Mouse (Mus musculus): Measurements from ENCODE around the gene Kif1c. TPM values are rescaled to one million over a fixed set of nuclear protein-coding genes. Genes with fewer than 3 reads are reported as not detected.
"Not testable (repeated sequence)": the region's sequence is repeated elsewhere in the genome, so short reads cannot be mapped to it uniquely, and the experiment has no call there.

Kif1c gene
- polyA plus RNA-seq, 1 experiment from 2014 or later: 7.1 TPM

GRCm38 (mm10) chr11:70778058-70778457 is 77.7 kb downstream of the Kif1c start:
- not testable (repeated sequence) for H3K27ac ChIP-seq (ENCODE audit: low read depth, low read length); H3K9ac ChIP-seq (ENCODE audit: low read length)
- WGBS: 33% methylated on average over 6 of the region's 6 CpGs

More at GRCm38 (mm10) chr11:70778058-70778457, 77.7 kb downstream of the Kif1c start:
- H3K4me3 ChIP-seq (ENCODE audit: low read depth, low read length); H3K36me3 ChIP-seq (ENCODE audit: control insufficient read depth, insufficient read depth, low read length); H3K4me1 ChIP-seq (ENCODE audit: control insufficient read depth, insufficient read depth, low read length); H3K27me3 ChIP-seq (ENCODE audit: control insufficient read depth, insufficient read depth, low read length); ATAC-seq (ENCODE audit: low FRiP score); H3K4me2 ChIP-seq; DNase-seq (ENCODE audit: low spot score, missing footprints); H3K9me3 ChIP-seq (ENCODE audit: control insufficient read depth, low read length): not testable (repeated sequence)

Small RNA genes lying within 50 kb of the gene (microRNA-seq; reads per million reads assigned to microRNA genes)
- gene Gm22760: not detected
- gene Mir6925: not detected

Other genes with a start within 250 kb of the Kif1c start
- 37.7 and 42.1 TPM in 2 replicates for gene Med11, start 248.6 kb upstream of the Kif1c start, polyA plus RNA-seq (2014; fragmentation: Nextera tagmentation; extraction: Ambion mirVana)
- gene Zmynd15, start 241.1 kb upstream of the Kif1c start, polyA plus RNA-seq (2014; fragmentation: Nextera tagmentation; extraction: Ambion mirVana): 0.18 and 0.26 TPM in 2 replicates
- gene Cxcl16, start 240.6 kb upstream of the Kif1c start, polyA plus RNA-seq (2014; fragmentation: Nextera tagmentation; extraction: Ambion mirVana): 0.50 and 0.82 TPM in 2 replicates
- not detected in 2 replicates for gene Tm4sf5, start 195.3 kb upstream of the Kif1c start, polyA plus RNA-seq (2014; fragmentation: Nextera tagmentation; extraction: Ambion mirVana)
- 0.42 TPM in 1 of 2 replicates, not detected in the other for gene Vmo1, start 185.9 kb upstream of the Kif1c start, polyA plus RNA-seq (2014; fragmentation: Nextera tagmentation; extraction: Ambion mirVana)
- gene Gltpd2, start 181.4 kb upstream of the Kif1c start, polyA plus RNA-seq (2014; fragmentation: Nextera tagmentation; extraction: Ambion mirVana): 0.18 and 0.22 TPM in 2 replicates
- 826 and 909 TPM in 2 replicates for gene Psmb6, start 175.2 kb upstream of the Kif1c start, polyA plus RNA-seq (2014; fragmentation: Nextera tagmentation; extraction: Ambion mirVana)
- not detected in 2 replicates for gene Gm40193, start 167.6 kb upstream of the Kif1c start, polyA plus RNA-seq (2014; fragmentation: Nextera tagmentation; extraction: Ambion mirVana)
- 3.5 and 4.0 TPM in 2 replicates for gene Pld2, start 160.5 kb upstream of the Kif1c start, polyA plus RNA-seq (2014; fragmentation: Nextera tagmentation; extraction: Ambion mirVana)
- gene Mink1, start 137.7 kb upstream of the Kif1c start, polyA plus RNA-seq (2014; fragmentation: Nextera tagmentation; extraction: Ambion mirVana): 12.3 and 12.9 TPM in 2 replicates
- not detected in 2 replicates for gene 4930544D05Rik, start 84.7 kb upstream of the Kif1c start, polyA plus RNA-seq (2014; fragmentation: Nextera tagmentation; extraction: Ambion mirVana)
- not detected in 2 replicates for gene Chrne, start 81.3 kb upstream of the Kif1c start, polyA plus RNA-seq (2014; fragmentation: Nextera tagmentation; extraction: Ambion mirVana)
- gene Gp1ba, start 61.4 kb upstream of the Kif1c start, polyA plus RNA-seq (2014; fragmentation: Nextera tagmentation; extraction: Ambion mirVana): 0.61 and 0.81 TPM in 2 replicates
- 87.0 and 87.9 TPM in 2 replicates for gene Rnf167, start 53.3 kb upstream of the Kif1c start, polyA plus RNA-seq (2014; fragmentation: Nextera tagmentation; extraction: Ambion mirVana)
- 134 and 142 TPM in 2 replicates for gene Slc25a11, start 53.1 kb upstream of the Kif1c start, polyA plus RNA-seq (2014; fragmentation: Nextera tagmentation; extraction: Ambion mirVana)
- 1,303 and 1,326 TPM in 2 replicates for gene Pfn1, start 45.9 kb upstream of the Kif1c start, polyA plus RNA-seq (2014; fragmentation: Nextera tagmentation; extraction: Ambion mirVana)
- 13.8 and 14.3 TPM in 2 replicates for gene Eno3, start 43.3 kb upstream of the Kif1c start, polyA plus RNA-seq (2014; fragmentation: Nextera tagmentation; extraction: Ambion mirVana)
- 138 and 139 TPM in 2 replicates for gene Spag7, start 31.1 kb upstream of the Kif1c start, polyA plus RNA-seq (2014; fragmentation: Nextera tagmentation; extraction: Ambion mirVana)
- 6.6 and 6.7 TPM in 2 replicates for gene Camta2, start 12.4 kb upstream of the Kif1c start, polyA plus RNA-seq (2014; fragmentation: Nextera tagmentation; extraction: Ambion mirVana)
- 1.3 TPM in 2 replicates for gene Inca1, start 393 bp upstream of the Kif1c start, polyA plus RNA-seq (2014; fragmentation: Nextera tagmentation; extraction: Ambion mirVana)
- gene Zfp3, start 63.7 kb downstream of the Kif1c start, polyA plus RNA-seq (2014; fragmentation: Nextera tagmentation; extraction: Ambion mirVana): 10.2 and 11.0 TPM in 2 replicates
- gene Scimp, start 112.0 kb downstream of the Kif1c start, polyA plus RNA-seq (2014; fragmentation: Nextera tagmentation; extraction: Ambion mirVana): not detected in 2 replicates
- 41.7 and 44.2 TPM in 2 replicates for gene Rabep1, start 144.2 kb downstream of the Kif1c start, polyA plus RNA-seq (2014; fragmentation: Nextera tagmentation; extraction: Ambion mirVana)